Mouse (Mus musculus): ENCODE results near the gene Samd4b.

- TF ChIP-seq TAL1 (IDR thresholded peaks at IDR 0.05; ENCODE audit: low read length) (no peak), GATA1 (IDR thresholded peaks at IDR 0.05; ENCODE audit: low read length) (no peak)
Measured at GRCm38 (mm10) chr7:28460361-28460760, 137.6 kb downstream of the Samd4b start.
